ENCODE assay signal across 8 mouse cellular contexts in the genomic region with DNA sequence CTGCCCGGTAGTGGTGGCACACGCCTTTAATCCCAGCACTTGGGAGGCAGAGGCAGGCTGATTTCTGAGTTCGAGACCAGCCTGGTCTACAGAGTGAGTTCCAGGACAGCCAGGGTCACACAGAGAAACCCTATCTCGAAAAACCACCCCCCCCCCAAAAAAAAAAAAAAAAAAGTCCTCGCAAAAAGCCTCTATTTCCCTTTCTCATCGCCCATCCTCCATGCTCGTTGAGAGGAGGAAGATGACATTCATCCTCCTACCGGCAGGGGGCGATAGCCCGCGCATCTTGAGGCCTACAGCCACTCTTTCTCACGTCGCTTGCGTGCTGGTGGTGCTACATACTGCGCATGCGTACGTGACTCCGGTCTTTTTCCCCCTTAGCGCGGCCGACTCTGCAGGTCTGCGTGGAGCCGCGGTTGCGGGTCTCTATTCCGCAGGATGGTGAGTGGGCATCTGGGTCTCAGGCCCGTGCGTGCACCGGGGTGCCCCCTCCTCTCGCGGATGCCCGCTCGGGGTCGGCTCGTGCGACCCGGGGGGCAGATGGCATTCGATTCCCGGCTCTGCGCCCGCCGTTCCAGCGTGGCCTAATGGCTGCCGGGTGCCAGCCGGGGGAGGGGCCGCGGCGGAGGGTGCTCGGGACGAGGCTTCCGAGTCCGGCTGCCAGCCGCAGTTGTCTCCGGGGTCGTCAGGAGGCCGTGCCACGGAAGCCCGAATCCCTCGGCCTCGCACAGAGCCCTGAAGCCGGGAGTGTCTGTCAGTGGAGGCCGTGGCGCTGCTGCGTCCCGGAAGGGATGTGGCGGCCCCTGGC. TPM values are rescaled to one million over a fixed set of nuclear protein-coding genes. Genes with fewer than 3 reads are reported as not detected.
DNase-seq lines count a peak whose midpoint lies in the region; ATAC-seq and TF ChIP-seq lines count a peak whose summit lies in the region.

A gene (plus strand): TSS at position 297 of the 808 bp plus-strand sequence.

- H3K36me3 ChIP-seq in ES-Bruce4 (ENCODE audit: control insufficient read depth, insufficient read depth, low read length, poor library complexity, severe bottlenecking): peaks cover 44% of the 10 kb centered on the region
- peaks cover 32% of the 10 kb centered on the region for H3K36me3 ChIP-seq in forebrain, embryonic 13.5 days (ENCODE audit: poor library complexity, severe bottlenecking)
- H3K36me3 ChIP-seq in liver, postnatal 0 days (replicated peaks; ENCODE audit: insufficient read depth, low read length): peaks cover 28% of the 10 kb centered on the region
- H3K36me3 ChIP-seq in neural tube, embryonic 14.5 days (ENCODE audit: control insufficient read depth, insufficient read depth, low read length): peaks cover 26% of the 10 kb centered on the region; the same call in 1 of the 2 replicates

- ATAC-seq in cerebellum, adult (ENCODE audit: insufficient number of reproducible peaks, low FRiP score, low TSS enrichment): peak; percentile 98
- peak; percentile 98 for ATAC-seq in forebrain, embryonic 13.5 days
- peak; percentile 96 for ATAC-seq in liver, postnatal 0 days
- ATAC-seq in neural tube, embryonic 14.5 days (ENCODE audit: low read depth): peak; percentile 98

- TF ChIP-seq EP300 in ES-Bruce4 (IDR thresholded peaks at IDR 0.05; ENCODE audit: insufficient read depth, low read depth, low read length): peak; percentile 47; the same call in 1 of the 2 replicates
- no peak for TF ChIP-seq EP300 in liver, postnatal 0 days (IDR thresholded peaks at IDR 0.05; ENCODE audit: low read depth)

- peak within 1 kb of the TSS; percentile 87 for H3K27ac ChIP-seq in ES-Bruce4 (ENCODE audit: insufficient read depth, low read length)
- peak within 1 kb of the TSS; percentile 87 for H3K27ac ChIP-seq in forebrain, embryonic 13.5 days
- H3K27ac ChIP-seq in liver, postnatal 0 days (ENCODE audit: low read depth): peak within 1 kb of the TSS; percentile 78
- peak within 1 kb of the TSS; percentile 83 for H3K27ac ChIP-seq in neural tube, embryonic 14.5 days (ENCODE audit: low read depth, low read length)

- intact Hi-C loops in heart, postnatal 10 days (cut with DNase I): loop anchor here (2.0 kb wide), 1 partner anchor 32 kb away; no protein-coding TSS in a partner anchor

- H3K4me3 ChIP-seq in ES-Bruce4 (ENCODE audit: low read depth, low read length): peak within 1 kb of the TSS; percentile 85
- H3K4me3 ChIP-seq in forebrain, embryonic 13.5 days: peak within 1 kb of the TSS; percentile 98
- H3K4me3 ChIP-seq in liver, postnatal 0 days (ENCODE audit: low read depth, low read length): peak within 1 kb of the TSS; percentile 95
- peak within 1 kb of the TSS; percentile 98 for H3K4me3 ChIP-seq in neural tube, embryonic 14.5 days (ENCODE audit: low read depth, low read length)

- TF ChIP-seq POLR2A in ES-Bruce4 (IDR thresholded peaks at IDR 0.05; ENCODE audit: insufficient read depth, low read length): peak; percentile 78

- H3K4me2 ChIP-seq in forebrain, embryonic 13.5 days: peak within 1 kb of the TSS; percentile 80
- peak within 1 kb of the TSS; percentile 78 for H3K4me2 ChIP-seq in liver, postnatal 0 days (ENCODE audit: low read depth, low read length)
- peak within 1 kb of the TSS; percentile 87 for H3K4me2 ChIP-seq in neural tube, embryonic 14.5 days (ENCODE audit: low read depth, low read length)

- H3K9me3 ChIP-seq in ES-Bruce4 (replicated peaks; ENCODE audit: control insufficient read depth, insufficient read depth, low read length, poor library complexity, severe bottlenecking): no peaks in the 10 kb centered on the region
- H3K9me3 ChIP-seq in forebrain, embryonic 13.5 days (replicated peaks): no peaks in the 10 kb centered on the region
- no peaks in the 10 kb centered on the region for H3K9me3 ChIP-seq in liver, postnatal 0 days (ENCODE audit: low read length)
- H3K9me3 ChIP-seq in neural tube, embryonic 14.5 days (ENCODE audit: control insufficient read depth, low read length): no peaks in the 10 kb centered on the region

- 4% methylated on average over 64 of the region's 66 CpGs for WGBS in forebrain, embryonic 13.5 days
- WGBS in large intestine, adult 2 months: 3% methylated on average over 66 of the region's 66 CpGs
- WGBS in liver, postnatal 0 days (ENCODE audit: insufficient replicate concordance): 3% methylated on average over 66 of the region's 66 CpGs
- WGBS in neural tube, embryonic 14.5 days: 4% methylated on average over 66 of the region's 66 CpGs

- peak within 1 kb of the TSS; percentile 91 for H3K9ac ChIP-seq in ES-Bruce4 (ENCODE audit: low read depth, poor library complexity, severe bottlenecking)
- peak within 1 kb of the TSS; percentile 98 for H3K9ac ChIP-seq in forebrain, embryonic 13.5 days
- peak within 1 kb of the TSS; percentile 94 for H3K9ac ChIP-seq in liver, postnatal 0 days (replicated peaks)
- H3K9ac ChIP-seq in neural tube, embryonic 14.5 days (replicated peaks; ENCODE audit: low read depth, low read length): peak within 1 kb of the TSS; percentile 86

- DNase-seq in heart, postnatal 10 days: peak; percentile 96 to 98
- DNase-seq in large intestine, adult 2 months (ENCODE audit: low read depth, low spot score): peak; percentile 90
- peak; percentile 95 for DNase-seq in liver, postnatal 0 days
- peak; percentile 97 for DNase-seq in testis, postnatal 10 days (ENCODE audit: low spot score)

- no peaks in the 10 kb centered on the region for H3K27me3 ChIP-seq in ES-Bruce4 (ENCODE audit: control insufficient read depth, insufficient read depth, low read length, poor library complexity, severe bottlenecking)
- no peaks in the 10 kb centered on the region; the same call in 1 of the 2 replicates for H3K27me3 ChIP-seq in forebrain, embryonic 13.5 days
- no peaks in the 10 kb centered on the region for H3K27me3 ChIP-seq in liver, postnatal 0 days (ENCODE audit: insufficient read depth, low read length)
- H3K27me3 ChIP-seq in neural tube, embryonic 14.5 days (ENCODE audit: control insufficient read depth, insufficient read depth, low read length): no peaks in the 10 kb centered on the region

- TF ChIP-seq CTCF in ES-Bruce4 (IDR thresholded peaks at IDR 0.05; ENCODE audit: low read depth, low read length): peak; percentile 82
- peak; percentile 99 for TF ChIP-seq CTCF in liver, postnatal 0 days (IDR thresholded peaks at IDR 0.05; ENCODE audit: low read depth)

- no peaks in the 10 kb centered on the region for H3K4me1 ChIP-seq in ES-Bruce4 (ENCODE audit: control insufficient read depth, insufficient read depth, low read length)
- H3K4me1 ChIP-seq in forebrain, embryonic 13.5 days: peaks cover 17% of the 10 kb centered on the region
- H3K4me1 ChIP-seq in liver, postnatal 0 days (ENCODE audit: insufficient read depth): peaks cover 7% of the 10 kb centered on the region; the same call in 1 of the 2 replicates
- peaks cover 10% of the 10 kb centered on the region; the same call in 1 of the 2 replicates for H3K4me1 ChIP-seq in neural tube, embryonic 14.5 days (ENCODE audit: control insufficient read depth, insufficient read depth, low read length)

RNA-seq across cellular contexts. Expression of the gene that starts here (rescaled TPM):
- polyA plus RNA-seq in ES-Bruce4 (2011; ENCODE audit: insufficient read depth, insufficient read length, low read depth, missing spikeins): 145 and 151 TPM in 2 replicates
- 76.0 and 78.1 TPM in 2 replicates for polyA plus RNA-seq in forebrain, embryonic 13.5 days (2015; fragmentation: Nextera tagmentation; extraction: Ambion mirVana)
- 10 to 100 TPM; 54.4 to 56.2 TPM for total RNA-seq in heart, postnatal 10 days (2021)
- 17.7 and 19.3 TPM in 2 replicates for polyA plus RNA-seq in large intestine, adult 2 months (2012; rRNA removed)
- polyA plus RNA-seq in liver, postnatal 0 days (2015; fragmentation: Nextera tagmentation; extraction: Ambion mirVana): 20.2 TPM in 2 replicates
- 62.4 and 68.8 TPM in 2 replicates for polyA plus RNA-seq in neural tube, embryonic 14.5 days (2014; fragmentation: Nextera tagmentation; extraction: Ambion mirVana)

Comparison
In these comparisons a context has a peak if more than half of its experiments do, and no peak if none do; other contexts are left out.
1. Peak in every context shown above with its lines: DNase-seq, ATAC-seq, H3K4me3 ChIP-seq and H3K27ac ChIP-seq.